Mouse (Mus musculus): ENCODE measurements around the gene Mrpl58. TPM values are rescaled to one million over a fixed set of nuclear protein-coding genes. Genes with fewer than 3 reads are reported as not detected.

Gene Mrpl58
- 129 TPM for total RNA-seq (2023)

GRCm38 (mm10) chr11:115403338-115404124 lies at the start of gene Mrpl58:
TSS of gene Mrpl58 (plus strand) at chr11:115403752.

GRCm38 (mm10) chr11:115367395-115367944 lies 36.1 kb upstream of the Mrpl58 start, which contains the start of gene Hid1:
TSS of gene Hid1 (minus strand) at chr11:115367756.

GRCm38 (mm10) chr11:115381743-115382539 lies 21.6 kb upstream of the Mrpl58 start, which contains the start of gene Cdr2l:
TSS of gene Cdr2l (plus strand) at chr11:115381916.

GRCm38 (mm10) chr11:115419531-115420237 lies 16.1 kb downstream of the Mrpl58 start, which contains the start of the genes Atp5h and Kctd2:
TSS of gene Atp5h (minus strand) at chr11:115419962.
TSS of gene Kctd2 (plus strand) at chr11:115420128.

GRCm38 (mm10) chr11:115439906-115440595 lies 36.5 kb downstream of the Mrpl58 start, which contains the start of gene Trim80:
TSS of gene Trim80 (plus strand) at chr11:115440545.

Other genes starting within 250 kb of the Mrpl58 start
- 190 TPM for gene Slc9a3r1, start 240.4 kb upstream of the Mrpl58 start, total RNA-seq (2023)
- gene Tmem104, start 216.3 kb upstream of the Mrpl58 start, total RNA-seq (2023) = 14.4 TPM
- gene Nat9, start 215.9 kb upstream of the Mrpl58 start, total RNA-seq (2023) = 6.6 TPM
- not detected for gene Grin2c, start 136.5 kb upstream of the Mrpl58 start, total RNA-seq (2023)
- gene Fdxr, start 126.7 kb upstream of the Mrpl58 start, total RNA-seq (2023) = 19.3 TPM
- 0.67 TPM for gene Fads6, start 106.1 kb upstream of the Mrpl58 start, total RNA-seq (2023)
- not detected for gene Otop2, start 96.6 kb upstream of the Mrpl58 start, total RNA-seq (2023)
- not detected for gene Ush1g, start 81.7 kb upstream of the Mrpl58 start, total RNA-seq (2023)
- gene Otop3, start 69.0 kb upstream of the Mrpl58 start, total RNA-seq (2023) = not detected
- gene Hid1, start 36.0 kb upstream of the Mrpl58 start, total RNA-seq (2023) = 54.9 TPM
- gene Cdr2l, start 21.8 kb upstream of the Mrpl58 start, total RNA-seq (2023) = 3.3 TPM
- gene Atp5h, start 16.2 kb downstream of the Mrpl58 start, total RNA-seq (2023) = 249 TPM
- gene Kctd2, start 16.4 kb downstream of the Mrpl58 start, total RNA-seq (2023) = 47.0 TPM
- not detected for gene Trim80, start 36.8 kb downstream of the Mrpl58 start, total RNA-seq (2023)
- gene Slc16a5, start 58.7 kb downstream of the Mrpl58 start, total RNA-seq (2023) = 23.5 TPM
- 44.8 TPM for gene Armc7, start 71.9 kb downstream of the Mrpl58 start, total RNA-seq (2023)
- 116 TPM for gene Nt5c, start 88.1 kb downstream of the Mrpl58 start, total RNA-seq (2023)
- gene Jpt1, start 110.6 kb downstream of the Mrpl58 start, total RNA-seq (2023) = 225 TPM
- gene Sumo2, start 132.5 kb downstream of the Mrpl58 start, total RNA-seq (2023) = 234 TPM
- 67.9 TPM for gene Nup85, start 160.7 kb downstream of the Mrpl58 start, total RNA-seq (2023)
- gene Mrps7, start 200.2 kb downstream of the Mrpl58 start, total RNA-seq (2023) = 33.5 TPM
- gene Gga3, start 200.3 kb downstream of the Mrpl58 start, total RNA-seq (2023) = 135 TPM
- gene Mif4gd, start 209.2 kb downstream of the Mrpl58 start, total RNA-seq (2023) = 65.7 TPM
- 48.1 TPM for gene Slc25a19, start 224.5 kb downstream of the Mrpl58 start, total RNA-seq (2023)

All from CD8-positive naive resting alpha-beta T cell, adult 57 days (primary cell).